Mouse (Mus musculus): ENCODE measurements at regions not wholly inside any gene's neighbourhood (a gene's known extent, or its start where the extent isn't known, plus 50 kb on each side); places are given as distances from the start of the nearest gene placed in this dataset.

GRCm38 (mm10) chr15:68656722-68657121 is 2156.0 kb upstream of the Lrrc6 start:
- no peaks in the 10 kb centered on the region for H3K4me1 ChIP-seq (ENCODE audit: control insufficient read depth, insufficient read depth, low read length)
- 78% methylated on average over 6 of the region's 6 CpGs for WGBS
- no peak for TF ChIP-seq CTCF (IDR thresholded peaks at IDR 0.05; ENCODE audit: control insufficient read depth, insufficient read depth, low read length)
- TF ChIP-seq POLR2A (IDR thresholded peaks at IDR 0.05; ENCODE audit: borderline replicate concordance, control insufficient read depth, low read depth, low read length), result no peak

DNA sequence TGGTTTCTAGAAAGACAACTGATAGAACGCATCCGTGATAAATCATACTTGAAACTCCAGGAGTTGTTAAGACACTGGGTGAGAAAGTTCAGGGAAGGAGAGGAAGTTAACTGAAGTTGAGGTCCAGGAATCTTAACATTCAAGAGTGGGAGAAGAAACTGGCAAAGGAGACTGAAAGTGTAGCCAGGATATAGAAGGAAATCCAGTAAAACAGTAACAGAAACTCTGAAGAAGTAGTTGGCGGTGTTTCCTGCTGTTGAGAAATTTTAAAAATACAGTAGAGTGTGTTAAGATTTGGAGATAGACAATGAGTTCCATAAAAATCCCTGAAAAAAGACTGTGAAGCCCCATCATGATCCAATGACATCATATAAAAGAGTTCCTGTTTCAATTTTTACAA is 2154.3 kb upstream of the Lrrc6 start:
- 85% methylated on average over 3 of the region's 3 CpGs for WGBS
- TF ChIP-seq CTCF (IDR thresholded peaks at IDR 0.05; ENCODE audit: control insufficient read depth, insufficient read depth, low read length) (no peak), POLR2A (IDR thresholded peaks at IDR 0.05; ENCODE audit: borderline replicate concordance, control insufficient read depth, low read depth, low read length) (no peak)
- no peak overlapping the region for H3K27ac ChIP-seq (ENCODE audit: control insufficient read depth, insufficient read depth, low read depth, low read length, poor library complexity)
- H3K4me3 ChIP-seq (replicated peaks; ENCODE audit: control insufficient read depth, low read depth, low read length), result no peak overlapping the region
- H3K4me1 ChIP-seq (ENCODE audit: control insufficient read depth, insufficient read depth, low read length), result no peaks in the 10 kb centered on the region

More at GRCm38 (mm10) chr15:68656722-68657121, 2156.0 kb upstream of the Lrrc6 start:
- no peak overlapping the region for H3K27ac ChIP-seq (ENCODE audit: control insufficient read depth, insufficient read depth, low read depth, low read length, poor library complexity)
- no peak overlapping the region for H3K4me3 ChIP-seq (replicated peaks; ENCODE audit: control insufficient read depth, low read depth, low read length)

DNA sequence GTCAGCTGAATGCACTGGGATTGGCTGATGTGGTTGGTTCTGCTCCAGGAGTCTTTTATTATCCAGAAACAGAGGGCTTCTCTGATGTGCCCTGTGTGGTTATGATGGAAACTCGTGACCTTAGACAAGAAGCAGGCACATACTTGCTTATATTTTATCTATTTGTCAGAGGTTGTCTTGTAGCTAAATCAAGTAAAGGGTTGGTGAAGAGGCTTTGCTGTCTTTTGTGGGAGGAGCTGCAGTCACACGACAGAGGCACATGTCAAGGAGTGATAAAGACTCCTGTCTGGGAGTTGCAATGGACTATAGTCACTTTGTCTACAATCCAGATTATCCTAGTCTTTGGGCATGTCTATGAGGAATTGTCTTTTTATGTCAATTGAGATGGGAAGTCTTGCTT is 2149.9 kb upstream of the Lrrc6 start:
- Histone ChIP-seq H3K4me3 (replicated peaks; ENCODE audit: control insufficient read depth, low read depth, low read length) (no peak overlapping the region), H3K4me1 (ENCODE audit: control insufficient read depth, insufficient read depth, low read length) (no peaks in the 10 kb centered on the region), H3K27ac (ENCODE audit: control insufficient read depth, insufficient read depth, low read depth, low read length, poor library complexity) (no peak overlapping the region)
- no peak for TF ChIP-seq CTCF (IDR thresholded peaks at IDR 0.05; ENCODE audit: control insufficient read depth, insufficient read depth, low read length)
- no peak for TF ChIP-seq POLR2A (IDR thresholded peaks at IDR 0.05; ENCODE audit: borderline replicate concordance, control insufficient read depth, low read depth, low read length)
- 57% methylated on average over 2 of the region's 2 CpGs for WGBS

GRCm38 (mm10) chr15:68650033-68650432 is 2149.3 kb upstream of the Lrrc6 start:
- Histone ChIP-seq H3K27ac (ENCODE audit: control insufficient read depth, insufficient read depth, low read depth, low read length, poor library complexity) (no peak overlapping the region), H3K4me3 (replicated peaks; ENCODE audit: control insufficient read depth, low read depth, low read length) (no peak overlapping the region), H3K4me1 (ENCODE audit: control insufficient read depth, insufficient read depth, low read length) (no peaks in the 10 kb centered on the region)
- no peak for TF ChIP-seq POLR2A (IDR thresholded peaks at IDR 0.05; ENCODE audit: borderline replicate concordance, control insufficient read depth, low read depth, low read length)
- TF ChIP-seq CTCF (IDR thresholded peaks at IDR 0.05; ENCODE audit: control insufficient read depth, insufficient read depth, low read length), result no peak
- WGBS, result 82% methylated on average over 3 of the region's 3 CpGs

DNA sequence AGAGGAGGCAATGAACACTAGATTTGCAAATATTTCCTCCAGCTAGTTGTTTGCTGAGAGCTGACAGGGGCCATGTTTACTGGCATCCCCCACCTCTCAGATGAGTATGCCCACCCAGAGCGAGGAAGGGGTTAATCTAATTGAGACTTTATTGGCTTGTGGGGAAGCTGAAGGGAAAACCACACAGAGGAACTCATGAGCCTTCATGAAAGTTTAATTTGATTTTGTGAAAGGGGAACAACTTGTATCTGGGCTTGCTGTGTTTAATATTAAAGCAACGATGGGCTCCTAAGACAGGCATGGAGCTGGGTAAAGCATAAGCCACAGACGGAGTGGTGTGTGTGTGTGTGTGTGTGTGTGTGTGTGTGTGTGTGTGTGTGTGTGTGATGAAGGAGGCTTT is 2146.2 kb upstream of the Lrrc6 start:
- TF ChIP-seq POLR2A (IDR thresholded peaks at IDR 0.05; ENCODE audit: borderline replicate concordance, control insufficient read depth, low read depth, low read length) (no peak), CTCF (IDR thresholded peaks at IDR 0.05; ENCODE audit: control insufficient read depth, insufficient read depth, low read length) (no peak)
- no peak overlapping the region for H3K27ac ChIP-seq (ENCODE audit: control insufficient read depth, insufficient read depth, low read depth, low read length, poor library complexity)
- 6% methylated on average over 3 of the region's 3 CpGs for WGBS
- H3K4me1 ChIP-seq (ENCODE audit: control insufficient read depth, insufficient read depth, low read length), result no peaks in the 10 kb centered on the region
- H3K4me3 ChIP-seq (replicated peaks; ENCODE audit: control insufficient read depth, low read depth, low read length), result no peak overlapping the region

GRCm38 (mm10) chr15:68644862-68645261 is 2144.2 kb upstream of the Lrrc6 start:
- Histone ChIP-seq H3K4me1 (ENCODE audit: control insufficient read depth, insufficient read depth, low read length) (no peaks in the 10 kb centered on the region), H3K4me3 (replicated peaks; ENCODE audit: control insufficient read depth, low read depth, low read length) (no peak overlapping the region), H3K27ac (ENCODE audit: control insufficient read depth, insufficient read depth, low read depth, low read length, poor library complexity) (no peak overlapping the region)
- WGBS, result 80% methylated on average over 1 of the region's 1 CpGs
- TF ChIP-seq CTCF (IDR thresholded peaks at IDR 0.05; ENCODE audit: control insufficient read depth, insufficient read depth, low read length), result no peak

GRCm38 (mm10) chr15:68635633-68636032 is 2134.9 kb upstream of the Lrrc6 start:
- Histone ChIP-seq H3K27ac (ENCODE audit: control insufficient read depth, insufficient read depth, low read depth, low read length, poor library complexity) (no peak overlapping the region), H3K4me3 (replicated peaks; ENCODE audit: control insufficient read depth, low read depth, low read length) (no peak overlapping the region), H3K4me1 (ENCODE audit: control insufficient read depth, insufficient read depth, low read length) (no peaks in the 10 kb centered on the region)
- TF ChIP-seq CTCF (IDR thresholded peaks at IDR 0.05; ENCODE audit: control insufficient read depth, insufficient read depth, low read length) (no peak), POLR2A (IDR thresholded peaks at IDR 0.05; ENCODE audit: borderline replicate concordance, control insufficient read depth, low read depth, low read length) (no peak)

- no peaks in the 10 kb centered on the region for H3K4me1 ChIP-seq (ENCODE audit: control insufficient read depth, insufficient read depth, low read length)
- 75% methylated on average over 4 of the region's 4 CpGs for WGBS
- no peak overlapping the region for H3K27ac ChIP-seq (ENCODE audit: control insufficient read depth, insufficient read depth, low read depth, low read length, poor library complexity)
- no peak overlapping the region for H3K4me3 ChIP-seq (replicated peaks; ENCODE audit: control insufficient read depth, low read depth, low read length)
- TF ChIP-seq POLR2A (IDR thresholded peaks at IDR 0.05; ENCODE audit: borderline replicate concordance, control insufficient read depth, low read depth, low read length) (no peak), CTCF (IDR thresholded peaks at IDR 0.05; ENCODE audit: control insufficient read depth, insufficient read depth, low read length) (no peak)
These were observed 2126.3 kb upstream of the Lrrc6 start for GRCm38 (mm10) chr15:68626976-68627375.

DNA sequence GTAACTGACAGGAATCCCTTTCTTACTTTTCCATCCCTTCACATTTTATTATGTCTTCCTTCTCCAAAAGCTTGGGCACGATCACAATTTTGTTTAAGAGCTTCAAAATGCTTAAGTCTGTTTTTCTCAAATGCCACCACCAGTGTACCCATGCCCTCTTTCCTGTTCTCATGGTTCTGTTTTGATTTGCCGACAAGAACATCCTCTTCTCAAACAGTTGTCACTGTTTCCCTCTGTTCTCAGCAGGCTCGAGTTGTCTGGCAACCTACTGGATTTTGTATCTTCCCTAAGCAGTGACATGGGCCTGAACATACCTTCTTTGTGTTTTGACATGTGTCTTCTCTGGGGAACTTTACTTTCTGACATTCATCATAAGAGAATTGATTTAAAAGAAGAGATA is 2124.1 kb upstream of the Lrrc6 start:
- Histone ChIP-seq H3K4me3 (replicated peaks; ENCODE audit: control insufficient read depth, low read depth, low read length) (no peak overlapping the region), H3K4me1 (ENCODE audit: control insufficient read depth, insufficient read depth, low read length) (no peaks in the 10 kb centered on the region), H3K27ac (ENCODE audit: control insufficient read depth, insufficient read depth, low read depth, low read length, poor library complexity) (no peak overlapping the region)
- 33% methylated on average over 3 of the region's 3 CpGs for WGBS
- TF ChIP-seq POLR2A (IDR thresholded peaks at IDR 0.05; ENCODE audit: borderline replicate concordance, control insufficient read depth, low read depth, low read length) (no peak), CTCF (IDR thresholded peaks at IDR 0.05; ENCODE audit: control insufficient read depth, insufficient read depth, low read length) (no peak)

All from bone marrow, adult 2 months (tissue).